Mouse (Mus musculus): Measurements from ENCODE around the gene Ddx25.

Ddx25 gene

DNA sequence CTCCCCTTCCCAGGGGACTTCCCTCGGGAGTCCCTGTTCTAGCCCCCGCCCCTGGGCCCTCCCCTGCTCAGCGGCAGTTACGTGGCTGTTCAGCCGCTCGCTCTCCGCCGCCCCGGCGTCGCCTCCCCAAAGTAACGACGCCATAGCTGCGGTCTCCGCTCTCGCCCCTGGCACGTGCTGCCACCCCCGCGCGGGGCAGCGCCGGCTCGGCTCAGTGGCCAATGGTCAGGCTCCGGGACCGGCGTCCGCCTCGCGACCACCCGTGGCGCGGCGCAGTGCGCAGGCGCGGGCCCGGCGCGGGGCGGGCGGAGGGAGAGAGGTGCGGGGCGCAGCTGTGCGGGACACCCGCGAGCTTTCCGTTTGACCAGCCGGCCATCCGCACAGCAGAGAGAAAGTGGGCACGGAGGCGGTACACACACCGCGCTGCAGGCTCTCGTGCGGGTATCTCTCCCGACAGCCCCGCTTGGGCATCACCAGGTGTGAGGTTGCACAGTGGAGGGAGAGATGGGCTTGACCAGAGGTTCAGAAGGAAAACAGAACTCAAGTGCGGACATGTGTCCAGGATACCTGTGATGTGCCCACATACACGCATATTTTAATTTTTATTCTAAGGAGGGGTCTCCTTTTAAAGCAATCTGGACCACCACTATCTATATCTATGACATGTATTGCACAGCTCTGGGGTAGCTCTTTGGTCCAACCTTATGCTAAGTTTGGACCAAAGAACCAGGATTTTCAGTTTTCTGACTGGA is at the start of gene Ddx25, which contains the start of gene Pus3:
Ddx25 (minus strand) TSS at position 272 of the 752 bp plus-strand sequence.
Pus3 (plus strand) TSS at position 339 of the 752 bp plus-strand sequence.
- DNase-seq = no peak

DNA sequence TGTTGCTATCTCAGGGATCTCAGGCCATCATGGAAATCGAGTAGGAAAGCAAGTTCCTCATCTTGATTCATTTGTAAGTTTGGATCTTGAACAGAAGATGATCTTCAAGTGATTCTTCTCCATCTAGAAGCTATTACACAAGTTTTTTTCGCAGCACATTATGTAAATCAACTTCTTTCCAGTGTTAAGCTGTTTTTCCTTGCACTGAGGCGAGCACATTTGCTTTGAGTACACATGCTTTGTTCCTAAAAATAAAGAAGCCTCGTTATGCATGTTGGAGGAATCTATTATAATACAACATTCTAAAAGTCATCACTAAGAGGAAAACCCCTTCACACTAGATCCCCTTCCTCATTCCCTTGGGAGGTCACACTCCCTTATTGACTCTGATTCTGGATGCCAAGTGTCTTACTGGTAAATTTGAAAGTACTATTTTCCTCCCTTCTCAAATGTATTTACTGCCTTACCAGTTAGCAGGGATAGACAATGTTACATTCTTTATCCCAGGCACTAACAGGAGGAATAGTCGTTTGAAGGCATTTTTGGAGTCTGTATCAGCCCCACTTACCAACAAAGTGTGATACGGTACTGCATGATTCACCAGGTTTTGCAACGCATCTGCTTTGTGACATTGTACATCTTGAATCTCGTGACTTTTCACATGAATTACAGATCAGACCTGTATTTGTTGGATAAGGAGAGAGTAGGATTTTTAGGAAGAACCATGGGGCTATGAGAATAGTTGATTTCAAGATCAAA is 49.5 kb upstream of the Ddx25 start:
- no peak for DNase-seq

DNA sequence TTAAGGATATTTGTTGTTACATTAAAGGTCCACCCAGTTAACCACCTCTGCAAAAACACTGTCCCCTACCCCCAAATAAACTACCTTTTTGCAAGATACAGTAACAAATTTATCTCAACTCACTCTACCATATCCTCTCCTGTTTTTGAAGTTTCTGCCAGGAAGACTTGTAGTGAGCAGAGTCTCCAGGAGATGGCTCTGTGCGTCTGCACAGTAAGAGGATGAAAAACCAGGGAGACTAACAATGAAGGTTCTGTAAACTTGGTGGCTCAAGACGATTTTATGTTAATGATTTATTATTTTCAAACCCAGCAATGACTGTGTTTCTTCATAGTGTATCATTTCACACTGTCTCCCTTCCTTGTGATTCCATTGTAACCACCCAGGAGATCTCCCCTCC is 34.6 kb upstream of the Ddx25 start:
- peak; percentile 16 for DNase-seq

DNA sequence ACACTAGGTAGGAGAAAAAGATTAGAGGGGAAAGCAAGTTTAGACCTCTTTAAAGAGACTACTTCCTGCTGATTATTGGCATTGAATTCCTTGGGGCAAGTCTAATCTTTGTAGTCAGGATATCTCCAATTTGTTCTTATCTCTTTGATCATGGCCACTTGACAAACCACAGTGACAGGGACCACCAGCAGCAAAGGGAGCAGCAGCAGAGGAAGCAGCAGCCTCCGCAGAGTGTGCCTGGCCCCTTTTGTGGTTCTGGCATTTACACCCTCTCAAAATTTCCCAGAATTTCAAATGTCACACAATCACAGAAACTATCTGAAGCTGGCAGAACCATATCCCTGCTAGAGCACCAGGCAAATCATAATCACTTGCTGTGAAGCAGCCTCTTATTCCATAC is 29.3 kb upstream of the Ddx25 start:
- no peak for DNase-seq

DNA sequence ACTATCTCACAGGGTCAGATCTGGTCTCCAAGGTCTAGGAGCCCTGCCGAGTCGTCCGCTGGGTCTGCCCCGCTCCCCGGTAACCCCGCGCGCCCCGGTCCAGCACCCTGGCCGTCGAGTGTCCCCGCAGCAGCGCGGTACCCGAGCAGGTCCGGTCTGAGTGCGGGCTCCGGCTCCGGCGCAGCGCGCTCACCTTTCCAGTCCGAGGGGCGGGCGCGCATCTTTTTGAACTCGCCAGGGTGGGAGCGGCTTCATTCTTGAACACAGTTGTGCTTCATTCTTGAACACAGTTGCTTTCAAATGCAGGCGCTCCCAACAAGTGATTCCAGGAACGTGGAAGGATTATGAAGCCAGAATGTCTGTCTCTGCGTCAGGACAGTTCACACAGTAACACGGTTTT is 16.1 kb upstream of the Ddx25 start:
- no peak for DNase-seq

DNA sequence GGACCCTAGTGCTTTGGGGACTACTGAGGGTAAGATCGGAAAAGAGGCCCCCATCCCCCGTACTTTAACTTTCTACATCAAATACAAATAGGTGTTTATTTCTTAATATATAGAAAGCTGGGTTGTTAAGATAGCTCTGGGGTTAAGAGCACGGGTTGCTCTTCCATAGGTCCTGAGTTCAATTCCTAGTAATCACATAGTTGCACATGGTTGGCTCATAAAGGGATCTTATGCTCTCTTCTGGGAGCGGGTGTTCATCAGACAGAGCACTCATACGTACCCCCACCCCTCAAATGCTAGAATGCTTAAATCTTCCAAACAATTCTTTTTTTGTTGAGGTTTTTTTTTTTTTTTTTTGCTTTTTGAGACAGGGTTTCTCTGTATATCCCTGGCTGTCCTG is 12.3 kb upstream of the Ddx25 start:
- no peak for DNase-seq

DNA sequence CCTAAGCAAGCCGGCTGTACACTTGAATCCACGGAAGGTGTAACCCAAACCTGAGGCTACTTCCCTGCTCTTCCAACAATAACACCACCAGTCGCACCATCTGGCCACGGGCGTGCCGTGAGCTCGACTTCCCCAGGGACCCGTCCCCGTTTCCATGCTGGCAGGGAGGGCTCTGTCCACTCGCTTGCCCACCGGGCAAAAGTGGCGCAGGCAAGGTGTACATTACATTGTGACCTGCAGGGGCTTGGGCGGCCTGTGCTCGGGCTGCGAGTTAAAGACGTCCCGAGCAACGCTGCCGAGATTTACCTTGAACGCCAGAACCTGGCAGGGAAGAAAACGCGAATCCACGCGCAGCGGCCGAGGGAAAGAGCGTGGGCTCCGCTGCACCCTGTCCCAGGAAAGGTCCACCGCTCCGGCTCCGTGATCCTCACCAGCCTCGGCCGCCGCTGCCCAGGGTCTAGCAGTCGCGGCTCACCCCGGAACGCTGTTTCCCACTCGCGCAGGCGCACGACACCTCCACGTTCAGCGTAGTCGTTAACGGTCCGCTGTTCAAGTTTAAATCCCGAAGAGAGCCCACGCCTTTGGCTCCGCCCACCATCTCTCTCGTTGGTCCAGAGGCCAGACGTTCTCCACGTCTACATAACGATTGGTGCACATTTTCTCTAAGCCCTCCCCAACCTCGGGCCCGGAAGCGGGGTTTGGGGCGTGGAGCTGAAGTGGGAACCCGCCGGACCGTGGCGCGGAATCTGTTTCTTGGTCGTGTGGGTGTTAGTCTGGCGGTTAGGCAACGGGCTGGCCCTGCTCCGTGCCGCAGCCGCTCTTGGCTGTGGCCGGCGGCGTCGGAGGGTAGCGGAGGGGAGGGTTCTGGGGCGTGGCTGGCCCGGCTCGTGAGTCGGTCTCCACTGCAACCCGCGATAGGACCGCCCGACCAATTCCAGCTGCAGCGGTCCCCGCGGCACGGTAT is 11.5 kb upstream of the Ddx25 start, which contains the start of the genes Pate2 and Hyls1:
Pate2 (plus strand) TSS at position 714 of the 964 bp plus-strand sequence.
Hyls1 (minus strand) TSS at position 828 of the 964 bp plus-strand sequence.
- DNase-seq = peak; percentile 92

DNA sequence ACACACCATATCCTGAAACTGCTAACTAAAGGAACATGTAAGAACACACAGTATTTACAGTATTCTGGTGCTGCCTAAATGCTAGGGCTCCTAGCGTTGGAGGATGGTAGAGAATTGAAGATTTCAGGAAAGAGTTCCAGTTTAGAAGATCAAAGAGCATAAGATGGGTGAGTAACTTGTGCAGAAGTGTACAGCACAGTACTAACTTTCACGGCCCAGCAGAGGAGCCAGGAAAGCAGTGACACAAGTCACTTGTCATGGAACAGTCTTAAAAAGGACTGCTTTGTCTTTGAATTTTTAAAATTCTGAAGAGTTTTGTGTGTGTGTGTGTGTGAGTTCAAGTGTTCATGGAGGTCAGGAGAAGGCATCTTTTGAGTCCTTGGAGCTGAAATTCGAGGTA is 9.7 kb upstream of the Ddx25 start:
- DNase-seq = no peak

DNA sequence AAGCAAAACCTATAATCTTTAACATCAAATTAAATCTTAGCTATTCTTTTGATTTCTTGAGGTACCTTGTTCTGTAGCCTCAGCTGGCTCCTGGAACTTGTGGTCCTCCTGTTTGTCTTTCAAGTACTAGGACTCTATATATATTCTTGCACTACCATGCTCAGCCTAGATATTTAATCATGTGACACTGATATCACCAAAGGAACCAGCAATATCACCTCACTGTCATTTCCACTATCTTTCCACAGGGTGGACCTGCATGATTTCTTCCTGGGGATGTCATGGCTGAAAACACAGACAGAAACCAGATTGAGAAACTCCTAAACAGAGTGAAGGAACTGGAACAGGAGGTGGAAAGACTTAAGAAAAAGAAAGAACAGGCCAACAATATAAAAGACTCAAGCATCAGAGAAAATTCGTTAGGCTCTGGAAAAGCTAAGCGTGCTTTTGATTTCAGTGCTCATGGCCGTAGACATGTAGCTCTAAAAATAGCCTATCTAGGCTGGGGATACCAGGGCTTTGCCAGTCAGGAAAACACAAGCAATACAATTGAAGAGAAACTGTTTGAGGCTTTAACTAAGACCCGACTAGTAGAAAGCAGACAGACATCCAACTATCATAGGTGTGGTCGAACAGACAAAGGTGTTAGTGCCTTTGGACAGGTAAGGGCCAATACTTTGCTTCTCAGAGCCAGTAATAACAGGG is 6.4 kb upstream of the Ddx25 start:
- DNase-seq = no peak

DNA sequence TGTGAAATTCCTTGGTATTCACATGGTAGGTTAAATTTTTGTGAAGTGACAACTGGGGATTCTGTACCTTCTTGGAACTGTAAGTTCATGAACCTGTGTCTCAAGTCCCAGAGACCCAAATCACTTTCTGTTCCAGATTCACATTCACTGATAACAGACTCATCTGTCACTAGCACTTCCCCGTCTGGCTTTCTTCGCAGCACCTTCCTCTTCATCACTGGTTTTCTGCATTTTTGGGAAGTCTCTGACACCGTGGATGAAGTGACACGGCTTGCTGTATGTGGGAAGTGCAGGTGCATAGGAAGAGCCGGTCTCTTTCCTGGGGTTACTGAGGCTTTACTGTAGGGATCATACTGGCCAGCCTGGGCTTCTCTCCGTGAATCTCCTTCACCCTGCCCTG is 3.3 kb upstream of the Ddx25 start:
- no peak for DNase-seq

DNA sequence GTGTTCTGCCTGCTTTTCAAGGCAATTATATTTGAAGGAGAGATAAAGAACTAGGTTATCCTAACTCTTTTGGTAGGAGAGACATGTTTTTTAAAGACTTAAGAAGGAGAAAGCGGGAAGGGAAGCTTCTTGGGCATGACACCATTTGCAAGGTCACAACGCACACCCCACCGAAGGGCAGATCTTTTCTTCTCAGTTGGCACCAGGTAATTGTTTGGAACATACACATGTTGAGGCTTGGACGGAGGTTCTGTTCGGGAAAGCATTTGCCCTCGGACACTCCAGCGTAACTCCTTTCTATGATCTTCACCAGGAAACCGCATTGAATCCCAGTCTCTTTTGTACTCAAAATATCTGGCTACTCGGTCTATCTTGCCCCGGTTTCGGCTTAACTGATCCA is 2.7 kb upstream of the Ddx25 start:
- DNase-seq = no peak

DNA sequence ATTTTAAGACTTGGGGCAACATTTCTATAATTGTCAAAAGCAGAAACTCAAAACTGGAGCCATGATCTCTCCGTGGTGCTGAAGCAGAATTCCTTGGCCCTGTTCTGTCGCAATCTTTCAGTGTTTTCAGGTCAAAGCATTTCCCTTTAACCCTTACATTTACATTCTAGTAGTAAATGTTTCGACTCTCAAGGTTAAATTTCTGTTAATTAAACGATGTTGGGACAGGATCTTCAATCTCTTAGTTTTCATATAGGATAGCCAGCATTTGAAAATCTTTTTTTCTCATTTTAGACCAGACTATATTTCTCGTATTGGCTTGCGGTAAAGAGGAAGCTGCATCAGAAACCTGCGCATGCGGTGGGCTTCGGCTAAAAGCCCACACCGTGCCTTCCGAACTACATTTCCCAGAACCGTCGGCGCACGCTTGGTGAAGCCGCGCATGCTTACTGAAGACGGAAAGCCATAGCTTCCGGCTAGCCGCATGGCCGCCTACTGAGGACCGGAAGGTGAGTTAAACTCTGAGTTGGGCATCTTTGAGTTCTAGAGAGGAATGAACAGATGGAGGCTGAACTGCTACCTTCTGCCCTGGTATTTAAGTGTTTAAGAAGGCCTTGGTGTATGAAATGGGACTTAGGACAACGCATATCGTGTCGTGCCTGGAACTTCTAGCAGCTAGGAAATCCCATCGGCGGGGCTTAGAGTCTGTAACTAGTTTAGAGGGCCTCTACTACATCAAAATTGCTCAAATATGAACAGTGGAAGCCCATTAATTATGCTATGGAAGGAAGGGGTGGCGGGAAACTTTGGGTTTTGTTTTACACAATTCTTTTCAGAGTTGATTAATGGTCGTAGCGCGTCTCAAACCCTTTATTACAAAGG is 922 bp upstream of the Ddx25 start:
- DNase-seq = peak; percentile 79

DNA sequence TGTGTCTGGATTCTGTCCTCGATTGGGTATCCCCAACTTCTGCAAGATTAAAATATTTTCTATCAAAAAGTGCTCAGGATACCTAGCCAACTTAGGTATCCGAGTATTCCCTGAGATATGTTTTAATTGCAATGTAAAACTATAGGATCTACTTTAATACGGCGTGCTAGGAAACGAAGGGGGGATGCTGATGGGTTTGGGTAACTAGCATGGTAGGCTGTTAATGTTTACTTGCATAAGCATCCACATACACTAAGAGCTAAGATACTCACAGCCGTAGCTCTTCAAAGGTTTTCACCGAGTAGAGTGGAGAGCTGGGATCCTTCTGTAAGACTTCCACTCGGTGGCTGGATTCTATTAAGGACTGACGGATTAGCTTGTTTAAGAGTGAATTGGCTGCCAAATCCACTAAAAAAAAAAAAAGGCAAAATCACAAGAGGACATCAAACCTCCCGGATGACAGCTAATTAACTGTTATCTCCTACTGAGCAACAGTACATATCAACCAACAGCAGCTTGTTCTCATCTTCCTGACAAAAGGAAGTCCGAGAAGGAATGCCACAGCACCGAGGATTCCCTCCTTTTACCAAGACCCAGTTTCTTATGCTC is 1.7 kb downstream of the Ddx25 start:
- no peak for DNase-seq

DNA sequence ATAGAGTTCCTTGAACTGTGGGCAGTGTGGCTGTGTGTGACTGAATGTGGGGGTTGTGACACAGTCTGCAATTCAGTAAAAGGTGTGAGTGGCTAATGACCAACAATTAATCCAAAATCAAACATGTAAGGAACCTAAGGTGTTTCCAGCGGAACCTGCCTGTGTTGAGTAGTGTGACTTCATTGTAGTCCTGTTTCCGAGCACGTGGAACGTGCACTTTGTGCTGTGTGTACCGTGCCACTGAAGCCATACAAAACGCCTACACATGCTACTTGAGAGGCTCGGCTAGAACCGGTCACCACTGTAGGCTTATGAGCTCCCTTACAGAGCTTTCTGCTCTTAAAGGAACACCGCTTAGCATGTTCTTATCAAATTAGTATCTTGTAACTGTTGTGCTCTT is 9.9 kb downstream of the Ddx25 start:
- DNase-seq = no peak

DNA sequence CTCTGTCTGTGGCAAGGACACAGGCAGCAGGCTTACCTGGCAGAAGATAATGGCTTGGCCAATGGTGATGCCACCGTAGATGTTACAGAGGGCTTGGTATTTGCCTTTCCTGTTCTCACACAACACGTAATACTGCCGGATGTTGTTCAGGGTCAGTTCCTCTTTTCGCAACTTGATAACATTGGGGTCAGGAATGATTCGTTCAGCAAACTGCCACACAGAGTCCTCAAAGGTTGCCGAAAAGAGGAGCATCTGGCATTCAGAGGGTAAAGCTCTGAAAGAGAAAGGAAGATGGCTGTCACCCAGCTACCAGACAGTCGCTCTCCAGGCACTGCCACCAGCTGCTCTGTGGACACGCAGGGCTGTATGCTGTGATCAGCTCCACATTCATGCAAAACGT is 11.6 kb downstream of the Ddx25 start:
- DNase-seq = no peak

DNA sequence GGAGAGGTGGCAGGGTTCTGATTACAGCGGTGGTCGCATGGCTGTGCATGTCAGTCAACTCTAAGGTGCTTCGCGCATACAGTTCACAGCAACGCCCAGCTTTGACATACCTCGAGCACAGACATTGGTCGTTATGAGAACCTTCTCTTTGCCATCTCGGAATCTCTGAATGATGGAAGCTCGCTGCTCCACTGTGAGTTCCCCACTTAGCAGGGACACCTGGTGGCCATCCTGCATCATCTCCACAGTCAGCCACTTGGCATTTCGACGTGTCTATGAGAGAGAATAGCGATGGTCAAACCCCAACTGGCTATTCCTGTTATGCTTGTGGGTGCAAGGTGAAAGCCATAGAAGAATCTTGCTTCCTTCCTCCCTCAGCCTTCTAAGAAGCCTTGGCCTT is 12.6 kb downstream of the Ddx25 start:
- no peak for DNase-seq

DNA sequence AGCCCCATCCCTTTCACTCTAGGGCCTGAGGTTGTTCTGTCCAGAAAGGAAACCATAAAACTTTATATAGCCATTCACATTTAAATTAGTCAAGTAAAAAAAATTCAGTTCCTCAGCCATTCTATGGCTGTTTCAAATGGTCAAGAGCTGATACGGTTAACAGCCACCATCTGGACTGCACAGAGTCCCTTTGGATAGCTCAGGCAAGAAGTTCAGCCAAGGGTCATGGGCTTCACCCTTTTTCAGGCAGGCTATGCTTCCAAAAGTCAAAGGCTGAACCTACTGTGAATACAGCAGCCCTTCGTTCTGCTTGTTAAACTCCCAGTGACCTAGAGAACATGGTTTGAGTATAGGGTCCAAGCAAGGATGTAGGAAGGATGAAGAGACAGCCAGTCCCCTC is 13.7 kb downstream of the Ddx25 start:
- DNase-seq = no peak

DNA sequence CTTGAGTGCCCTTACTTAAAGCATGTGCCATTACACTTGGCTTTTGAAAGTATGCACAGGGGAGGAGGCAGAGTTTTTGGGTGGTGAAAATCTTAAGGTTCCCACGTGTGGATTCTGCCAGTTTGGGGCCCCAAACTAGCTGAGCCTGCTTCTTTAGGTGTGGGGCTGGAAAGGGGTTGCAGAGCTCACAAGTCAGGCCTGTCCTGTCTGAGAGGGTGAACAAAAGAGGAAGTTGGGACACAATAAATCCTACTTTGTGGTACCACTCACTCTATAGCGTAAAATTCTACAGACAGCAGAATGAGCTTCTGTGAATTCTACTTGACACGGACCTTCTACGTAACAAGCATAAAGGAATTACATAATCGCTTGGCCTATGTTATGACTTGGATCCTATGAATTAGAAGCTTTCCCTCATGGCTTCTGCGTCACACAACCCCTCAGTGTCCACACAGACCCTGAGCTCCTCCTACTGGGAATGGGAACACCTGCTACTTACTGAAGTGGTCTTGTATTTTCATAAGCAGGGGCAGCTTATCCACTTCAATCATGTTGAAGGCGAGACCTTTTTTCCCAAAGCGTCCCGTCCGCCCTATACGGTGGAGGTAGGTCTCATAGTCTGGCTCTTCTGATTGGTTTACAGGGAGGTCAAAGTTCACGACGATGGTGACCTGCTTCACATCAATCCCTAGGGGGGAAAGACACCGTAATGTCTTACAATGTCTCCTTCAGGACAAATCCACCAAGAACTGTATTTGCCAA is 15.0 kb downstream of the Ddx25 start:
- no peak for DNase-seq

DNA sequence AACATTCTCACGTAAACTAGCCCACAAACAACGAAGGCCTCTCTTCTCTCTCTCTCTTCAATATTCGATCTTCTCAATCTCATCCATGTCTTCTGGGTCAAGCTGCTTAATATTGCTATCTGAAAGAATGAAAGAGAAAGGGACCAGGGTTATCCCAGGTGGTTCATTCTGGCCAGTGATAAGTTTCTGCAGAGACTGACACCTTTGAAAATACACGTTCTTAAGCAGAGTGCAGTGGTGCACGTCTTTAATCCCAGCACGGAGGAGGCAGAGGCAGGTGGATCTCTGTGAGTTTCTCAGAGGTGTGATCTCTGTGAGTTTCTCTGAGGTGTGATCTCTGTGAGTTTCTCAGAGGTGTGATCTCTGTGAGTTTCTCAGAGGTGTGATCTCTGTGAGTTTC is 16.4 kb downstream of the Ddx25 start:
- DNase-seq = no peak

DNA sequence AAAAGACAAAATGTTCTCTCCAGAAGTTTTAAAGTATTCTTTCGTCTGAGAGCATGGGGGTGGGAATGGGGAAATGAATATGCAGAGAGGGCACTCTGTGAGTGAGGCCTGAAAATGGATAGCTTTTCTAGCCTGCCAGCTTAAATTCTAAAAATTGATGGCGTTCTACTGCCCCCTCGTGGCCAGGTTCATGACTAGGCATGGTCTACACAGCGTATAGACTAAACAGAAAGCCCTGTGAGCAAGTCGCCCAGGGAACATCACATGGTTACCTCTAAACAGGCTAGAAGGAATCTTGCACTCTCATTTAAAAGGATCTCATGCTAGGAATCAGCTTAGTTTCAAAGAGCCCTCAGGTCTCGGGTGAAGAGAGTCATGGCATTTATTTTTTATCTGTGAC is 16.8 kb downstream of the Ddx25 start:
- DNase-seq = peak; percentile 78

Data from kidney, adult 18-20 months (tissue).